Mouse (Mus musculus) myocyte (in vitro differentiated cells): ENCODE results near the gene Rps6kc1. TPM values are rescaled to one million over a fixed set of nuclear protein-coding genes. Genes with fewer than 3 reads are reported as not detected.

Experiments
- H3K27me3 ChIP-seq: one replicate; pipeline ENCODE4 v1.6.1; 2011; ENCODE audit not compliant: control insufficient read depth, insufficient read depth, insufficient read length
- H3K36me3 ChIP-seq: one replicate; pipeline ENCODE4 v1.6.1; 2011; ENCODE audit not compliant: control insufficient read depth, insufficient read depth
- H3K4me2 ChIP-seq: one replicate; pipeline ENCODE4 v1.6.1; 2011; ENCODE audit warnings: low read depth, control low read depth
- H3K4me3 ChIP-seq: one replicate; pipeline ENCODE4 v1.5.1; 2011; ENCODE audit warnings: mild to moderate bottlenecking, control low read depth, moderate library complexity
- H3K79me2 ChIP-seq: one replicate; pipeline ENCODE4 v1.6.1; 2011; ENCODE audit not compliant: control insufficient read depth, insufficient read depth
- H3ac ChIP-seq: one replicate; pipeline ENCODE4 v1.6.1; 2011; ENCODE audit not compliant: control insufficient read depth, insufficient read length
- CEBPB ChIP-seq: IDR thresholded peaks from 2 replicates; pipeline ENCODE4 v1.6.1; 2011; ENCODE audit warnings: mild to moderate bottlenecking, moderate library complexity; ENCODE audit not compliant: poor library complexity, insufficient read depth, severe bottlenecking
- E2F4 ChIP-seq: IDR thresholded peaks from one replicate; pipeline ENCODE4 v1.6.1; 2011; ENCODE audit warnings: mild to moderate bottlenecking, control low read depth, moderate library complexity; ENCODE audit not compliant: insufficient read depth
- MAX ChIP-seq: IDR thresholded peaks from one replicate; pipeline ENCODE4 v1.6.1; 2011; ENCODE audit warnings: low read depth, mild to moderate bottlenecking, control low read depth
- MYOD1 ChIP-seq, 3 experiments: IDR thresholded peaks; one replicate each; pipeline ENCODE4 v1.6.1; 2011; ENCODE audit warnings: control low read depth in 2 of 3, low read depth in 2 of 3, mild to moderate bottlenecking in 2 of 3, moderate library complexity in 1 of 3; ENCODE audit not compliant: insufficient read length in 2 of 3, control insufficient read depth in 1 of 3
- MYOG ChIP-seq, 3 experiments: IDR thresholded peaks; one replicate each; pipeline ENCODE4 v1.6.1; 2011; ENCODE audit warnings: control low read depth in 2 of 3, low read depth in 2 of 3, mild to moderate bottlenecking in 2 of 3; ENCODE audit not compliant: insufficient read length in 2 of 3, control insufficient read depth in 1 of 3, insufficient read depth in 1 of 3
- POLR2A ChIP-seq: IDR thresholded peaks from one replicate; pipeline ENCODE4 v1.6.1; 2011; ENCODE audit warnings: low read depth, mild to moderate bottlenecking, control low read depth, moderate library complexity; ENCODE audit not compliant: insufficient read length
- POLR2AphosphoS2 ChIP-seq: IDR thresholded peaks from one replicate; pipeline ENCODE4 v1.6.1; 2011; ENCODE audit warnings: low read depth, control low read depth; ENCODE audit not compliant: insufficient read length
- REST ChIP-seq: IDR thresholded peaks from one replicate; pipeline ENCODE4 v1.6.1; 2011; ENCODE audit warnings: mild to moderate bottlenecking, control low read depth, moderate library complexity; ENCODE audit not compliant: insufficient read depth, insufficient read length
- SRF ChIP-seq: IDR thresholded peaks from one replicate; pipeline ENCODE4 v1.6.1; 2011; ENCODE audit warnings: low read depth; ENCODE audit not compliant: control insufficient read depth, insufficient read length
- TCF12 ChIP-seq: IDR thresholded peaks from one replicate; pipeline ENCODE4 v1.6.1; 2011; ENCODE audit warnings: mild to moderate bottlenecking, control low read depth; ENCODE audit not compliant: poor library complexity, insufficient read depth, severe bottlenecking
- TCF3 ChIP-seq: IDR thresholded peaks from one replicate; pipeline ENCODE4 v1.6.1; 2011; ENCODE audit warnings: low read depth, control low read depth; ENCODE audit not compliant: insufficient read length
- USF1 ChIP-seq: IDR thresholded peaks from one replicate; pipeline ENCODE4 v1.6.1; 2011; ENCODE audit warnings: low read depth, mild to moderate bottlenecking, control low read depth, moderate library complexity
- polyA plus RNA-seq: library from polyadenylated mRNA; unstranded; fragments of >200 nt; fragmentation: generic; extraction: Trizol; gene quantifications from one replicate; pipeline ENCODE4 v1.2.1, GENCODE M21; 2012; ENCODE audit warnings: missing spikeins

Rps6kc1 gene
- 18.9 TPM for polyA plus RNA-seq

- Histone ChIP-seq H3K4me2 (peak within 1 kb of the TSS; percentile 96), H3K79me2 (peaks cover 14% of the 10 kb centered on the region), H3K36me3 (no peaks in the 10 kb centered on the region), H3K27me3 (no peaks in the 10 kb centered on the region), H3K4me3 (peak within 1 kb of the TSS; percentile 87), H3ac (peak within 1 kb of the TSS; percentile 2)
- peak in 1 of 3 experiments; percentile 48 for TF ChIP-seq MYOD1 (IDR thresholded peaks at IDR 0.05; ENCODE audit: control insufficient read depth in 1 of 3, insufficient read length in 2 of 3, low read depth in 2 of 3)
- TF ChIP-seq MAX: no peak
- TF ChIP-seq POLR2A: peak; percentile 86
- TF ChIP-seq SRF: no peak
- TF ChIP-seq MYOG (IDR thresholded peaks at IDR 0.05; ENCODE audit: control insufficient read depth in 1 of 3, insufficient read depth in 1 of 3, insufficient read length in 2 of 3, low read depth in 2 of 3): peak in 2 of 3 experiments; percentile 47 to 72
- peak; percentile 80 for TF ChIP-seq POLR2AphosphoS2
These were observed at the start of gene Rps6kc1 for GRCm38 (mm10) chr1:190911415-190912123. Gene Rps6kc1 (minus strand): TSS chr1:190911770.

DNA sequence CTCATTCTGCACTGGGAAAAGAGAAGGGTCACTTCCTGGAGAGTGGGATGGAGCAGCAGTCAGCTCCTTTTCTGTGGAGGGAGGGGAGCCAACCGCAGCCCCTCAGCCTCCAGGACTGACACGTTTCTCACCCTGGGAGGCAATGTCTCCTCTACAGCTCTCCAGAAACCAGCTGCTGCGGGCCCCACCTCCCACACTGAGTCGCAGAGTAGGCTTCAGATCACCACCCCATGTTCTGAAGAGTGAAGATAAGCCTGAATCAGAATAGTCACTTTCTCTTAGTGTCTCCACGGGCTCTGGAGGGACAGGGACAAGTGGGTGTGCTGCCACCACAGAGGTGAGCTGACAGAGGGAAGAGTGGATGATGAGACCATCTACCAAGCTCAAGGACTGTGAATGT, 47.3 kb upstream of the Rps6kc1 start:
- TF ChIP-seq USF1 (no peak), TCF3 (no peak), E2F4 (no peak), POLR2AphosphoS2 (no peak), MAX (no peak), CEBPB (no peak), SRF (no peak), MYOG (IDR thresholded peaks at IDR 0.05; ENCODE audit: control insufficient read depth in 1 of 3, insufficient read depth in 1 of 3, insufficient read length in 2 of 3, low read depth in 2 of 3) (no peak), TCF12 (no peak)
- Histone ChIP-seq H3K79me2 (no peaks in the 10 kb centered on the region), H3ac (no peak overlapping the region), H3K4me3 (no peak overlapping the region), H3K36me3 (peaks cover 37% of the 10 kb centered on the region), H3K4me2 (no peak overlapping the region), H3K27me3 (no peaks in the 10 kb centered on the region)

DNA sequence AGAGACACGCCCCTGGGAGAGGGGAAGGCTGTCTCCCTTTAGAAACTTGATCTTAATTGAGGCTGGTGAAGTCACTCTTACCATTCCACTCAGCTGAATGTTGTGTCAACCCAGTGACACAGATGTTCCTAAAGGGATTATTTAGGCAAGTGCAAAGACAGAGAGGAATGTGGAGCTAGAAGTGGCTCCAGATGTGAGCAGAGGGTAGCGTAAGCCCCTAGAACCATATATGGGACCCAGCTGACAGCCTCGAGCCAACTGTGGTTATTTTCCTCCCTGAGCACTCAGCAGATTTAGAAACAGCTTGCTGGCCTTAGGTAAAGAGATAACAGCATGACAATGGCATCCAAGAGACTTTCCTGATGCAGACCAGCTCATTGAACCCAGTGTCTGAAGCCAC, 41.4 kb upstream of the Rps6kc1 start:
- no peak overlapping the region for H3ac ChIP-seq
- peaks cover 31% of the 10 kb centered on the region for H3K36me3 ChIP-seq
- no peaks in the 10 kb centered on the region for H3K27me3 ChIP-seq
- no peak overlapping the region for H3K4me2 ChIP-seq
- no peak for TF ChIP-seq E2F4
- TF ChIP-seq MYOG (IDR thresholded peaks at IDR 0.05; ENCODE audit: control insufficient read depth in 1 of 3, insufficient read depth in 1 of 3, insufficient read length in 2 of 3, low read depth in 2 of 3): peak in 1 of 3 experiments; percentile 21
- H3K4me3 ChIP-seq: no peak overlapping the region
- no peaks in the 10 kb centered on the region for H3K79me2 ChIP-seq

DNA sequence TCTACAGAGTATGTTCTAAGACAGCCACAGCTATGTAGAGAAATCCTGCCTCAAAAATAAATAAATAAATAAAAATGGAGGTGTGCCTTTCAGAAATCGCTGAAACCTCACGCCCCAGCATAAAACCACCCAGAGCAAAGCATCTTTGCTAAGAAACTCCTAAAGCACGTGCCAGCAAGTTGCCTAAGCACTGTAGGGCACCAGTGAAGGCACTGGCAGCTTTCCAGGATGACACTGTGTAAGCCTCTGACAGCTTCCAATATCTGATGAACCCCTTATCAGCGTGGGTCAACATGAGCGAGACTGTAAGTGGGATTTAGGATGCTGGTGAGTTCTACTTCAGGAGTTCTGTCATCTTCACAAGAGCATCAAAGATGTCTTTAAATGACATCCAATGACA, 39.4 kb upstream of the Rps6kc1 start:
- Histone ChIP-seq H3K27me3 (no peaks in the 10 kb centered on the region), H3K79me2 (no peaks in the 10 kb centered on the region), H3K36me3 (peaks cover 27% of the 10 kb centered on the region)

DNA sequence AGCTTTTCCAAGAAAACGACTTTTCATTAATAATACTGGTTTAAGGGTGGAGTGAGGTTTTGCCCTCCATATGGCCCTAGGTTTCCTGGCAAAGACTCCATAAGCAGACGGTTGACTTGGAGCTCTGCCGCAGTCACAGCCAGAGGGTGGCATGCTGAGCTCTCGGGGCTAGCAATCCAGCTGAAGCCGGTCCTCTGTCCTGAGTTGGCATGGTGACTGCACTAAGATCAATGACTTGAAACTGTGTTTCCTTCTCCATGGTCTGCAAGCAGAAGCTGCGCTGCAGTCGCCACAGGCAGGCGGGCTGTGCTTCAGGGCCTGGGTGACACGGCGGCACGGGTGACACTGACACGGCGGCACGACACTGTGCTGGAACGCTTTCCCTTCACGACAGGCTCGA, 37.3 kb upstream of the Rps6kc1 start:
- TF ChIP-seq REST: no peak
- no peak for TF ChIP-seq MYOG (IDR thresholded peaks at IDR 0.05; ENCODE audit: control insufficient read depth in 1 of 3, insufficient read depth in 1 of 3, insufficient read length in 2 of 3, low read depth in 2 of 3)
- TF ChIP-seq CEBPB: no peak
- no peak for TF ChIP-seq TCF3
- TF ChIP-seq POLR2A: no peak
- TF ChIP-seq USF1: no peak
- no peak for TF ChIP-seq SRF
- TF ChIP-seq TCF12: no peak
- no peaks in the 10 kb centered on the region for H3K27me3 ChIP-seq

More for the DNA sequence above, 39.4 kb upstream of the Rps6kc1 start:
- Histone ChIP-seq H3K4me3 (no peak overlapping the region), H3K4me2 (no peak overlapping the region), H3ac (no peak overlapping the region)
- no peak for TF ChIP-seq TCF3
- no peak for TF ChIP-seq POLR2A
- no peak for TF ChIP-seq SRF
- TF ChIP-seq E2F4: no peak

DNA sequence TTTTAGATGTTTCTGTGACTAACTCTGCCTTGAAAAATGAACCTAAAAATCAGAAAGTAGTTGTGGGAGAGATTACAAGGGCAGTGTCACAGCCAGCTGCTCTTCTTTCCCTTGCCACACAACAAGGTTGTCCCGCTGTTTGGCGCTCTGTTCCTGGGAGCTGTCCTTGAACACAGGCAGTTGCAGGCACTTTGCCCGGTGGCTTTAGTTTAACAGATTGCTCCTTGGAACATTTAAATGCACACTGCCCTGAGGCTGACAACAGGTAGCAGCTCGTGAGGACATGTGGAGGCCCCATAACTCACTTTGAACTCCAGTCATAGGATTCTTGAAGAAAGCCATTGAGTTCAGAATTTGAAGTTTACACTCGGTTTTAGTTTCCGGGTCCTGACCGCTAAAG, 36.9 kb upstream of the Rps6kc1 start:
- TF ChIP-seq SRF (no peak), POLR2A (no peak), MYOD1 (IDR thresholded peaks at IDR 0.05; ENCODE audit: control insufficient read depth in 1 of 3, insufficient read length in 2 of 3, low read depth in 2 of 3) (no peak), TCF12 (no peak), POLR2AphosphoS2 (no peak), MAX (no peak)
- no peaks in the 10 kb centered on the region for H3K79me2 ChIP-seq
- peaks cover 35% of the 10 kb centered on the region for H3K36me3 ChIP-seq
- H3K27me3 ChIP-seq: no peaks in the 10 kb centered on the region
- H3K4me3 ChIP-seq: no peak overlapping the region
- H3ac ChIP-seq: no peak overlapping the region
- no peak overlapping the region for H3K4me2 ChIP-seq

More for the DNA sequence above, 37.3 kb upstream of the Rps6kc1 start:
- Histone ChIP-seq H3K36me3 (peaks cover 35% of the 10 kb centered on the region), H3K79me2 (no peaks in the 10 kb centered on the region), H3ac (no peak overlapping the region), H3K4me3 (no peak overlapping the region), H3K4me2 (no peak overlapping the region)
